Mouse (Mus musculus) heart, adult 2 months (tissue): ENCODE results near the gene Dtl.
A peak's percentile ranks its signal among the peaks of the same experiment; 100 is the strongest.

Source experiments
- CTCF ChIP-seq: fragments of 200-600 bp; IDR thresholded peaks from 2 replicates; pipeline ENCODE4 v1.8.1; 2022; ENCODE audit warnings: antibody characterized with exemption, mild to moderate bottlenecking, moderate library complexity
- EP300 ChIP-seq: fragments of 200-500 bp; IDR thresholded peaks from 2 replicates; pipeline ENCODE4 v1.6.1; 2011; ENCODE audit warnings: low read depth, low read length, control low read depth; ENCODE audit not compliant: insufficient read depth
- POLR2A ChIP-seq: fragments of 200-500 bp; IDR thresholded peaks from 2 replicates; pipeline ENCODE4 v1.6.1; 2011; ENCODE audit warnings: mild to moderate bottlenecking, low read depth, low read length, control low read depth; ENCODE audit not compliant: insufficient read depth

DNA sequence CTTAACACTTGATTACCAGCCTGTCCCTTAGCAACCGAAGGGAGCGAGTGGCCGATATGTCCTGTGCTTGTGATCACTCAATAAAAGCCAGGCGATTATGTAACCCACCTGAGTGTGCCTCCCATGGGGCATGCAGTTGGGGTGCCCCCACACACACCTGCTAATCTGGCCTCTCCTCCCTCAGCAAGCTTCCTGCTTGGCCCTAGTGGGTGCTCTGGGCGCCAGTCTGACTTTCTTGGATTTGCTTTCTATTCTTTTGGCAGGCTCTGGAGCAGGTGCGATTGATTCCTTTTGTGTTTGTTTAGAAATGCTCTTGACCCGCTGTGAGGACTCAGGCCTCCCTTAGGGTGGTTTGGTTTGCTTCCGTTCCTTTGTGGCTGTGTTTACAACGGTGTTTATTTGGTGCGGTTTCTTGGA lies 80.3 kb downstream of the Dtl start:
- peak; percentile 29; the same call in 1 of the 2 replicates for TF ChIP-seq POLR2A
- TF ChIP-seq EP300, result peak; percentile 84; the same call in 1 of the 2 replicates
- TF ChIP-seq CTCF, result 0 out of 2 replicates have a peak, but pooled peaks have one; percentile 4
